ENCODE assay signal across 8 mouse cellular contexts in the genomic region with DNA sequence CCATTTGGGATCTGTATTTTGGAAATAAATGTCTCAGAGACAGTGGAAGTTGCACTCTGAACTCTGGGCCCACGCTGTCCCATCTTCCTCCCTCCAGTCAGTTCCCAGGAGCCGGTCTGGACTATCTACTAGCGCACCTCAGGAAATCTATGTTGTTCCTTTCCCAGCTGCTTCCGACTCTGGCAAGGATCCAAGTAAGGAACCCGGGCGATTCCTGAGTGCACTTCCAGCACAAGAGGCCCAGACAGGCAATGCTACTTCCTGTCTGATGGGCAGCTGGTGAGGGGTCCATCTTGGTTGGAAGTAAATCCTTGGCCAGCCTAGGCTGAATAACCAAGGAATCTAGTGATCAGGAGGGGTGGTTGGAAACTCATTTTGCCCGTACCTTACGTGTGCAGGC.
DNase-seq lines count a peak whose midpoint lies in the region; TF ChIP-seq lines count a peak whose summit lies in the region.
"Had no signal": no experiment of that assay in that cellular context is flagged by ENCODE, and none has a peak within 500 bp of the region (broad histone marks: within the 10 kb centered on the region; RNA-seq: fewer than 3 reads in every experiment).

No protein-coding gene starts in this region.

- WGBS in thymus, adult 2 months, result 37% methylated on average over 8 of the region's 8 CpGs

- peak; percentile 68 for DNase-seq in adrenal gland, postnatal 14 days
- peak; percentile 40 to 58 for DNase-seq in heart, postnatal 14 days
- peak; percentile 70 to 72 for DNase-seq in kidney, postnatal 36 days
- no peak for DNase-seq in thymus, adult 2 months
- DNase-seq in MN1 (ENCODE audit: low spot score), result no peak
- DNase-seq in right cerebral cortex, adult 2 months (ENCODE audit: low spot score in 2 of 2), result no peak
- DNase-seq: cerebellum, adult 11 months had no signal

- H3K4me1 ChIP-seq in brown adipose tissue, adult 24 weeks (ENCODE audit: control insufficient read depth, insufficient read depth, insufficient read length, low read length), result peaks cover 25% of the 10 kb centered on the region
- peaks cover 7% of the 10 kb centered on the region for H3K4me1 ChIP-seq in thymus, adult 2 months (replicated peaks; ENCODE audit: control insufficient read depth, insufficient read depth, low read length)

- no peak for TF ChIP-seq CTCF in thymus, adult 2 months (IDR thresholded peaks at IDR 0.05; ENCODE audit: borderline replicate concordance, control insufficient read depth, extremely low read depth, insufficient read depth, low read length, poor library complexity)

- no peak for TF ChIP-seq POLR2A in thymus, adult 2 months (IDR thresholded peaks at IDR 0.05; ENCODE audit: control insufficient read depth, extremely low read depth, insufficient read depth, low read length, poor library complexity)

- H3K36me3 ChIP-seq in thymus, adult 2 months (ENCODE audit: control insufficient read depth, insufficient read depth, low read length), result no peaks in the 10 kb centered on the region

- peaks cover 9% of the 10 kb centered on the region for H3K27me3 ChIP-seq in thymus, adult 2 months (ENCODE audit: control insufficient read depth, insufficient read depth, low read length)

- no peak overlapping the region; the same call in 1 of the 2 replicates for H3K4me3 ChIP-seq in brown adipose tissue, adult 24 weeks (ENCODE audit: insufficient read depth, low read depth, low read length)
- no peak overlapping the region for H3K4me3 ChIP-seq in thymus, adult 2 months (ENCODE audit: control insufficient read depth, insufficient read depth, low read length)

- peak overlapping the region; percentile 82 for H3K27ac ChIP-seq in brown adipose tissue, adult 24 weeks (replicated peaks; ENCODE audit: low read depth, low read length)
- no peak overlapping the region for H3K27ac ChIP-seq in thymus, adult 2 months (ENCODE audit: control insufficient read depth, insufficient read depth, low read length)

- intact Hi-C loops in heart, postnatal 14 days (cut with DNase I), result no loop called here

Comparison
In these comparisons a context has a peak if more than half of its experiments do, and no peak if none do; other contexts are left out.
1. DNase-seq: peak in adrenal gland, postnatal 14 days (single experiment), heart, postnatal 14 days (2 of 2) and kidney, postnatal 36 days (2 of 2); none in thymus, adult 2 months (single experiment), MN1 (single experiment) and right cerebral cortex, adult 2 months (0 of 2).